Mouse (Mus musculus): Measurements from ENCODE around the gene Cartpt.

GRCm38 (mm10) chr13:99947417-99947816 is 46.5 kb upstream of the Cartpt start:
- no peak for TF ChIP-seq CTCF (IDR thresholded peaks at IDR 0.05; ENCODE audit: low read depth)
- no peak for TF ChIP-seq EP300 (IDR thresholded peaks at IDR 0.05; ENCODE audit: low read depth)
